Mouse (Mus musculus): ENCODE data around the gene Rarres1. TPM values are rescaled to one million over a fixed set of nuclear protein-coding genes. Genes with fewer than 3 reads are reported as not detected.

Rarres1 gene
- total and polyA plus RNA-seq, 2 experiments from 2014 or later: 4.2 to 5.9 TPM

DNA sequence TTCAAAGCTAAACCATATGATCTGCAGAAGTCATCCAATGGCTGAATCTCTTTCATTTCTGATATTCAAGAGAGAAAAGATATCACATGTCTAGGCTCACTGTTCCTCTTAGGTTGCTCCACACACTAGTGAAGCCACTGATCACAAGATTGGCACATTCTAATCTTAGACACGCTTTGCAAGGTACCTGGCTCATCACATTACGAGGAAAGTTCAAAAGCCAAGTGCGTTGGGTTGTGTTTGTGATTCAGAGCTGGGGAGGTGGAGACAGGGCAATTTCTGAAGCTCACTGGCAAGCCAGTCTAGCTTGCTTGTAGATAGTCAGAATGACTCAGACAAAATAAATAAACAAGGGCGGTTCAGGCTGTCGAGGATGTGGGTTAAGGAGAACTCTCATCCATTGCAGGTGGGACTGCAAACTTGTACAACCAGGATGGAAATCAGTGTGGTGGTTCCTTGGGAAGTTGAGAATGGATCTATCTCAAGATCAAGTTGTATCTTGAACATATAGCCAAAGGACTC lies 38.7 kb upstream of the Rarres1 start:
- no peak for DNase-seq (ENCODE audit: low spot score)
- no peaks in the 10 kb centered on the region for H3K4me1 ChIP-seq (ENCODE audit: insufficient read depth, low read length)
- no peaks in the 10 kb centered on the region for H3K36me3 ChIP-seq (ENCODE audit: insufficient read depth, low read length)
- no peak for ATAC-seq (ENCODE audit: low FRiP score)
- H3K4me3 ChIP-seq (ENCODE audit: low read depth, low read length): no peak overlapping the region
- H3K4me2 ChIP-seq (ENCODE audit: low read depth, low read length, poor library complexity, severe bottlenecking): no peak overlapping the region
- TF ChIP-seq CTCF (IDR thresholded peaks at IDR 0.05): no peak
- no peaks in the 10 kb centered on the region for H3K9me3 ChIP-seq (ENCODE audit: low read length)
- H3K27me3 ChIP-seq (ENCODE audit: insufficient read depth, low read length): no peaks in the 10 kb centered on the region
- no peak overlapping the region for H3K27ac ChIP-seq (ENCODE audit: low read depth, low read length)
- WGBS: 92% methylated on average over 5 of the region's 5 CpGs
- H3K9ac ChIP-seq (replicated peaks; ENCODE audit: low read length, poor library complexity, severe bottlenecking): no peak overlapping the region

DNA sequence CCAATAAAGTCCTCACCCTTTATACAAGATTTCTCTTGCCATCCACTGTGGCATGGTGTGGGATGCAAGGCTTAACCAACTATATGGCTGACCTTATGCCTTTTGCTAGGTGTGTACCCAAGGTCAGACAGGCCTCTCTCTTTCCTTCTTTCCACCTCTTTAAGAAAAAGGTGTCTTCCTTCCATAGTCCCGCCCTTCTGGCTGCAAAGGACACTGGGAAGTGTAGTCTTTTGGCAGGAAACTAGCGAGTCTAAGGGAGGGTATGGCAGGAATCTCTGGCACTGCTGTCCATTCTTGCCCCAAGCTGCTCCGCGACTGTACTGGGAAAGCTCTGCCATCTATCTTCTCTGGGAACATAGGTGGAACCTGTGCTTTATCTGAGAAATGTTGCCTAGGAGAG lies 38.0 kb upstream of the Rarres1 start:
- Histone ChIP-seq H3K9me3 (ENCODE audit: low read length) (no peaks in the 10 kb centered on the region), H3K4me3 (ENCODE audit: low read depth, low read length) (no peak overlapping the region), H3K36me3 (ENCODE audit: insufficient read depth, low read length) (no peaks in the 10 kb centered on the region), H3K27ac (ENCODE audit: low read depth, low read length) (no peak overlapping the region), H3K9ac (replicated peaks; ENCODE audit: low read length, poor library complexity, severe bottlenecking) (no peak overlapping the region), H3K4me1 (ENCODE audit: insufficient read depth, low read length) (no peaks in the 10 kb centered on the region), H3K27me3 (ENCODE audit: insufficient read depth, low read length) (no peaks in the 10 kb centered on the region), H3K4me2 (ENCODE audit: low read depth, low read length, poor library complexity, severe bottlenecking) (no peak overlapping the region)
- peak; percentile 48; the same call in 1 of the 2 replicates for ATAC-seq (ENCODE audit: low FRiP score)
- DNase-seq (ENCODE audit: low spot score): peak; percentile 5
- no peak for TF ChIP-seq CTCF (IDR thresholded peaks at IDR 0.05)
- WGBS: 56% methylated on average over 4 of the region's 4 CpGs

GRCm38 (mm10) chr3:67551193-67551592 lies 35.9 kb upstream of the Rarres1 start:
- H3K4me2 ChIP-seq (ENCODE audit: low read depth, low read length, poor library complexity, severe bottlenecking): no peak overlapping the region
- H3K27me3 ChIP-seq (ENCODE audit: insufficient read depth, low read length): no peaks in the 10 kb centered on the region
- H3K9me3 ChIP-seq (ENCODE audit: low read length): no peaks in the 10 kb centered on the region
- no peaks in the 10 kb centered on the region for H3K4me1 ChIP-seq (ENCODE audit: insufficient read depth, low read length)
- no peak overlapping the region for H3K9ac ChIP-seq (replicated peaks; ENCODE audit: low read length, poor library complexity, severe bottlenecking)
- no peak for TF ChIP-seq CTCF (IDR thresholded peaks at IDR 0.05)
- H3K36me3 ChIP-seq (ENCODE audit: insufficient read depth, low read length): no peaks in the 10 kb centered on the region
- H3K4me3 ChIP-seq (ENCODE audit: low read depth, low read length): no peak overlapping the region
- no peak overlapping the region for H3K27ac ChIP-seq (ENCODE audit: low read depth, low read length)
- no peak for DNase-seq (ENCODE audit: low spot score)
- no peak for ATAC-seq (ENCODE audit: low FRiP score)
- WGBS: 85% methylated on average over 3 of the region's 3 CpGs

DNA sequence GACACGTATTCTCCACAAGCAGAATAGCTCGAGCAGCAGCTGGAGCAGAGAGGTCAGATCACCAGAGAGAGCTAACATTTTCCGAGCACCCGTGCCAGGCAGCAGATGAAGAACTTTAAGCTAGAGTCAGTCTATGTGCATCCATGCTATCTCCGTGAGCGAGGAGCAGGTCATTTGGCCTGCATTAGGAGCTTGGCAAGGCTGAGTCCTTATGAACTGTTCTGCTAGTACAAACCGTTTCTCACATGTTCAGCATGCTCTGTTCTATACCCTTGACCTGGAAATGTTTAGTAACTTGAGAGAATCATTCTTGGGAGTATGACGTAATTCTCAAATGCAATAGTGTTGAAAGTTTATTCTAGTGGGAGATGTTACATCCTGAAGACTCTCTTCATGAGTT lies 28.3 kb upstream of the Rarres1 start:
- no peak overlapping the region for H3K4me2 ChIP-seq (ENCODE audit: low read depth, low read length, poor library complexity, severe bottlenecking)

GRCm38 (mm10) chr3:67524768-67525167 lies 9.4 kb upstream of the Rarres1 start:
- H3K27me3 ChIP-seq (ENCODE audit: insufficient read depth, low read length): no peaks in the 10 kb centered on the region
- no peak overlapping the region for H3K4me3 ChIP-seq (ENCODE audit: low read depth, low read length)
- DNase-seq (ENCODE audit: low spot score) (no peak), ATAC-seq (ENCODE audit: low FRiP score) (no peak)
- H3K9me3 ChIP-seq (ENCODE audit: low read length): no peaks in the 10 kb centered on the region
- no peaks in the 10 kb centered on the region for H3K4me1 ChIP-seq (ENCODE audit: insufficient read depth, low read length)
- H3K9ac ChIP-seq (replicated peaks; ENCODE audit: low read length, poor library complexity, severe bottlenecking): no peak overlapping the region
- WGBS: 91% methylated on average over 6 of the region's 6 CpGs
- no peak overlapping the region for H3K27ac ChIP-seq (ENCODE audit: low read depth, low read length)
- TF ChIP-seq CTCF (IDR thresholded peaks at IDR 0.05): no peak
- no peaks in the 10 kb centered on the region for H3K36me3 ChIP-seq (ENCODE audit: insufficient read depth, low read length)
- H3K4me2 ChIP-seq (ENCODE audit: low read depth, low read length, poor library complexity, severe bottlenecking): no peak overlapping the region

More for the DNA sequence above, 28.3 kb upstream of the Rarres1 start:
- H3K4me1 ChIP-seq (ENCODE audit: insufficient read depth, low read length): no peaks in the 10 kb centered on the region
- ATAC-seq (ENCODE audit: low FRiP score) (no peak), DNase-seq (ENCODE audit: low spot score) (no peak)
- H3K36me3 ChIP-seq (ENCODE audit: insufficient read depth, low read length): no peaks in the 10 kb centered on the region
- H3K9me3 ChIP-seq (ENCODE audit: low read length): no peaks in the 10 kb centered on the region
- 81% methylated on average over 8 of the region's 8 CpGs for WGBS
- TF ChIP-seq CTCF (IDR thresholded peaks at IDR 0.05): no peak
- H3K27me3 ChIP-seq (ENCODE audit: insufficient read depth, low read length): no peaks in the 10 kb centered on the region
- no peak overlapping the region for H3K27ac ChIP-seq (ENCODE audit: low read depth, low read length)
- H3K4me3 ChIP-seq (ENCODE audit: low read depth, low read length): no peak overlapping the region
- no peak overlapping the region for H3K9ac ChIP-seq (replicated peaks; ENCODE audit: low read length, poor library complexity, severe bottlenecking)

GRCm38 (mm10) chr3:67522709-67523108 lies 7.4 kb upstream of the Rarres1 start:
- 0 out of 2 replicates have a peak, but pooled peaks cover 4% of the 10 kb centered on the region for H3K27me3 ChIP-seq (ENCODE audit: insufficient read depth, low read length)
- H3K27ac ChIP-seq (ENCODE audit: low read depth, low read length): no peak overlapping the region
- no peak overlapping the region for H3K4me3 ChIP-seq (ENCODE audit: low read depth, low read length)
- 89% methylated on average over 8 of the region's 8 CpGs for WGBS
- H3K4me1 ChIP-seq (ENCODE audit: insufficient read depth, low read length): no peaks in the 10 kb centered on the region
- H3K36me3 ChIP-seq (ENCODE audit: insufficient read depth, low read length): no peaks in the 10 kb centered on the region
- no peak for ATAC-seq (ENCODE audit: low FRiP score)
- DNase-seq (ENCODE audit: low spot score): no peak
- TF ChIP-seq CTCF (IDR thresholded peaks at IDR 0.05): no peak
- no peak overlapping the region for H3K4me2 ChIP-seq (ENCODE audit: low read depth, low read length, poor library complexity, severe bottlenecking)
- no peak overlapping the region for H3K9ac ChIP-seq (replicated peaks; ENCODE audit: low read length, poor library complexity, severe bottlenecking)
- H3K9me3 ChIP-seq (ENCODE audit: low read length): no peaks in the 10 kb centered on the region
